In genomic region chr4:147808483-147808882, GRCm38 (mm10) we compare ENCODE assay signal across 8 mouse cellular contexts. TPM values are rescaled to one million over a fixed set of nuclear protein-coding genes. Genes with fewer than 3 reads are reported as not detected.
DNase-seq lines count a peak whose midpoint lies in the region; ATAC-seq lines count a peak whose summit lies in the region.
"Not testable (repeated sequence)": the region's sequence is repeated elsewhere in the genome, so short reads cannot be mapped to it uniquely, and the experiment has no call there.

No protein-coding gene starts in this region.

- H3K4me1 ChIP-seq in forebrain, embryonic 13.5 days; hindbrain, embryonic 10.5 days (replicated peaks); kidney, embryonic 14.5 days (ENCODE audit: control insufficient read depth, insufficient read depth, low read length); megakaryocyte, embryonic 14.5 days: not testable (repeated sequence)
- peaks cover 16% of the 10 kb centered on the region for H3K4me1 ChIP-seq in liver, embryonic 13.5 days (replicated peaks)

- WGBS in forebrain, embryonic 13.5 days, result 81% methylated on average over 4 of the region's 4 CpGs
- WGBS in hindbrain, embryonic 10.5 days, result 81% methylated on average over 4 of the region's 4 CpGs
- WGBS in kidney, embryonic 14.5 days, result 54% methylated on average over 4 of the region's 4 CpGs
- 58% methylated on average over 4 of the region's 4 CpGs for WGBS in liver, embryonic 13.5 days (ENCODE audit: insufficient replicate concordance)

- ATAC-seq in activated CD4-positive, CD25-positive, alpha-beta regulatory T cell, adult 4 months, result peak; percentile 24
- not testable (repeated sequence) for ATAC-seq in forebrain, embryonic 13.5 days; liver, embryonic 13.5 days (ENCODE audit: low read depth)
- peak; percentile 13; the same call in 1 of the 2 replicates for ATAC-seq in kidney, embryonic 14.5 days (ENCODE audit: low FRiP score, low TSS enrichment)
- ATAC-seq in neutrophil, adult 5-6 weeks (ENCODE audit: extremely low read depth, insufficient number of reproducible peaks, low FRiP score, poor library complexity, severe bottlenecking), result peak; percentile 47; the same call in 1 of the 2 replicates

- DNase-seq in CD4-positive helper T cell, adult 2 months (ENCODE audit: low read depth, low spot score), result peak; percentile 44
- not testable (repeated sequence) for DNase-seq in hindbrain, embryonic 10.5 days (ENCODE audit: low spot score); liver, embryonic 13.5 days

- 0 out of 2 replicates have a peak overlapping the region, but pooled peaks have one; percentile 49 for H3K4me3 ChIP-seq in forebrain, embryonic 13.5 days
- H3K4me3 ChIP-seq in hindbrain, embryonic 10.5 days, result peak overlapping the region; percentile 61; the same call in 1 of the 2 replicates
- H3K4me3 ChIP-seq in kidney, embryonic 14.5 days (ENCODE audit: low read length), result peak overlapping the region; percentile 51; the same call in 1 of the 2 replicates
- peak overlapping the region; percentile 69 for H3K4me3 ChIP-seq in liver, embryonic 13.5 days (replicated peaks)
- peak overlapping the region; percentile 59 for H3K4me3 ChIP-seq in megakaryocyte, embryonic 14.5 days (replicated peaks)

- H3K9me3 ChIP-seq in forebrain, embryonic 13.5 days (replicated peaks); hindbrain, embryonic 10.5 days; kidney, embryonic 14.5 days (ENCODE audit: control insufficient read depth, low read length); liver, embryonic 13.5 days (replicated peaks); megakaryocyte, embryonic 14.5 days: not testable (repeated sequence)

- H3K27me3 ChIP-seq in forebrain, embryonic 13.5 days; hindbrain, embryonic 10.5 days (ENCODE audit: insufficient read depth, poor library complexity, severe bottlenecking); kidney, embryonic 14.5 days (ENCODE audit: control insufficient read depth, insufficient read depth, low read length); liver, embryonic 13.5 days; megakaryocyte, embryonic 14.5 days (replicated peaks): not testable (repeated sequence)

- peaks cover 10% of the 10 kb centered on the region for H3K36me3 ChIP-seq in forebrain, embryonic 13.5 days (ENCODE audit: poor library complexity, severe bottlenecking)
- peaks cover 25% of the 10 kb centered on the region for H3K36me3 ChIP-seq in hindbrain, embryonic 10.5 days
- not testable (repeated sequence) for H3K36me3 ChIP-seq in kidney, embryonic 14.5 days (ENCODE audit: control insufficient read depth, insufficient read depth, low read length); liver, embryonic 13.5 days; megakaryocyte, embryonic 14.5 days (replicated peaks; ENCODE audit: low read length)

- not testable (repeated sequence) for H3K9ac ChIP-seq in forebrain, embryonic 13.5 days; kidney, embryonic 14.5 days (ENCODE audit: low read depth, low read length)
- peak overlapping the region; percentile 78 for H3K9ac ChIP-seq in liver, embryonic 13.5 days

- H3K27ac ChIP-seq in forebrain, embryonic 13.5 days; hindbrain, embryonic 10.5 days; kidney, embryonic 14.5 days (ENCODE audit: low read depth, low read length); liver, embryonic 13.5 days: not testable (repeated sequence)

- peak overlapping the region; percentile 72; the same call in 1 of the 2 replicates for H3K4me2 ChIP-seq in forebrain, embryonic 13.5 days
- H3K4me2 ChIP-seq in kidney, embryonic 14.5 days (replicated peaks; ENCODE audit: low read depth, low read length), result peak overlapping the region; percentile 54
- H3K4me2 ChIP-seq in liver, embryonic 13.5 days, result peak overlapping the region; percentile 72

RNA-seq across cellular contexts. Expression of gene Zfp984, which starts 1.1 kb away (rescaled TPM):
- 10 to 100 TPM; 21.1 to 29.0 TPM for polyA plus RNA-seq in activated CD4-positive, CD25-positive, alpha-beta regulatory T cell, adult 4 months (2017; shearing (Covaris generic))
- polyA plus RNA-seq in forebrain, embryonic 13.5 days (2015; fragmentation: Nextera tagmentation; extraction: Ambion mirVana), result 4.6 and 4.7 TPM in 2 replicates
- 4.6 and 6.4 TPM in 2 replicates for polyA plus RNA-seq in hindbrain, embryonic 10.5 days (2016; fragmentation: Nextera tagmentation; extraction: Ambion mirVana)
- polyA plus RNA-seq in kidney, embryonic 14.5 days (2014; fragmentation: Nextera tagmentation; extraction: Ambion mirVana), result 11.0 and 14.9 TPM in 2 replicates
- polyA plus RNA-seq in liver, embryonic 13.5 days (2015; fragmentation: Nextera tagmentation; extraction: Ambion mirVana), result 6.4 and 8.4 TPM in 2 replicates
- 0.07 TPM in 1 of 2 replicates, not detected in the other for polyA plus RNA-seq in megakaryocyte, embryonic 14.5 days (2012; ENCODE audit: insufficient read depth, low replicate concordance)
- 44.7 and 50.8 TPM in 2 replicates for total RNA-seq in neutrophil, adult 5-6 weeks (2017)

RNA-seq across cellular contexts. Expression of gene Zfp933, which starts 39.7 kb away (rescaled TPM):
- 1 to 10 TPM; 5.1 to 9.0 TPM for polyA plus RNA-seq in activated CD4-positive, CD25-positive, alpha-beta regulatory T cell, adult 4 months (2017; shearing (Covaris generic))
- 6.6 and 8.0 TPM in 2 replicates for polyA plus RNA-seq in forebrain, embryonic 13.5 days (2015; fragmentation: Nextera tagmentation; extraction: Ambion mirVana)
- 4.4 and 5.1 TPM in 2 replicates for polyA plus RNA-seq in hindbrain, embryonic 10.5 days (2016; fragmentation: Nextera tagmentation; extraction: Ambion mirVana)
- 5.0 and 5.4 TPM in 2 replicates for polyA plus RNA-seq in kidney, embryonic 14.5 days (2014; fragmentation: Nextera tagmentation; extraction: Ambion mirVana)
- 1.3 and 1.5 TPM in 2 replicates for polyA plus RNA-seq in liver, embryonic 13.5 days (2015; fragmentation: Nextera tagmentation; extraction: Ambion mirVana)
- polyA plus RNA-seq in megakaryocyte, embryonic 14.5 days (2012; ENCODE audit: insufficient read depth, low replicate concordance), result not detected in 2 replicates
- total RNA-seq in neutrophil, adult 5-6 weeks (2017), result 10.3 and 10.8 TPM in 2 replicates
